Mouse (Mus musculus): ENCODE results near the gene Pard3. TPM values are rescaled to one million over a fixed set of nuclear protein-coding genes. Genes with fewer than 3 reads are reported as not detected.

Gene Pard3
- total and polyA plus RNA-seq, 3 experiments: 0.51 to 1.3 (median 0.94) TPM

- H3K4me2 ChIP-seq (ENCODE audit: insufficient read depth, low read depth, poor library complexity, severe bottlenecking): no peak overlapping the region
- dilution Hi-C loops (cut with MboI; ENCODE audit: extremely low pct_ligation_motif_present, extremely low pct_unique_long_range_greater_than_20kb, low sequenced_read_pairs): no loop called here
- H3K36me3 ChIP-seq (replicated peaks in 1 of 2; ENCODE audit: control insufficient read depth in 1 of 2, insufficient read depth in 1 of 2, low read length in 1 of 2): no peaks in the 10 kb centered on the region
- no peaks in the 10 kb centered on the region for H3K79me2 ChIP-seq (replicated peaks; ENCODE audit: control insufficient read depth, extremely low read depth, insufficient read depth, poor library complexity, severe bottlenecking)
- no peak overlapping the region for H3K4me3 ChIP-seq (replicated peaks in 1 of 3; ENCODE audit: low read depth in 2 of 3, low read length in 2 of 3, poor library complexity in 1 of 3)
- in situ Hi-C loops (cut with MboI; ENCODE audit: low pct_ligation_motif_present, low pct_unique_long_range_greater_than_20kb, low sequenced_read_pairs): loop anchor here (25.0 kb wide), 2 partner anchors 216 to 1316 kb away; no protein-coding TSS in a partner anchor
- H3K9ac ChIP-seq (ENCODE audit: insufficient read depth, low read depth): no peak overlapping the region
- peaks cover 0 to 18% of the 10 kb centered on the region in 2 experiments; a peak in 2 of 4 replicates for H3K4me1 ChIP-seq (ENCODE audit: control insufficient read depth in 1 of 2, insufficient read depth in 2 of 2)
- no peaks in the 10 kb centered on the region for H3K9me3 ChIP-seq (replicated peaks; ENCODE audit: low read length)
- TF ChIP-seq MEF2A (IDR thresholded peaks at IDR 0.05; ENCODE audit: borderline replicate concordance, low read depth, low read length) (no peak), ZKSCAN1 (IDR thresholded peaks at IDR 0.05; ENCODE audit: borderline replicate concordance, low read depth, low read length) (no peak), TBP (conservative IDR thresholded peaks at IDR 0.05; ENCODE audit: low read depth, low read length) (no peak), ETS1 (conservative IDR thresholded peaks at IDR 0.05; ENCODE audit: low read depth, low read length) (no peak), GABPA (IDR thresholded peaks at IDR 0.05; ENCODE audit: insufficient replicate concordance, low read depth, low read length) (no peak), IRF4 (IDR thresholded peaks at IDR 0.05; ENCODE audit: low read depth, low read length) (no peak), TCF12 (IDR thresholded peaks at IDR 0.05; ENCODE audit: low read depth, low read length) (no peak), NRF1 (IDR thresholded peaks at IDR 0.05; ENCODE audit: low read depth, low read length) (no peak), EP300 (IDR thresholded peaks at IDR 0.05; ENCODE audit: low read length) (no peak), JUND (conservative IDR thresholded peaks at IDR 0.05; ENCODE audit: low read depth, low read length) (no peak), MAX (IDR thresholded peaks at IDR 0.05; ENCODE audit: low read length) (no peak)
- no peak for DNase-seq (ENCODE audit: extremely low read depth)
- H3K27ac ChIP-seq (ENCODE audit: insufficient read depth, low read depth): no peak overlapping the region
- no peaks in the 10 kb centered on the region for H3K27me3 ChIP-seq (replicated peaks)
Measured at GRCm38 (mm10) chr8:127196505-127197265, 133.0 kb downstream of the Pard3 start.

- TF ChIP-seq ELF1 (IDR thresholded peaks at IDR 0.05; ENCODE audit: low read depth, low read length): no peak
- TF ChIP-seq ZNF384 (IDR thresholded peaks at IDR 0.05; ENCODE audit: low read depth, low read length): no peak
- TF ChIP-seq E2F4 (IDR thresholded peaks at IDR 0.05; ENCODE audit: insufficient replicate concordance, low read depth, low read length): no peak
- TF ChIP-seq MEF2A (IDR thresholded peaks at IDR 0.05; ENCODE audit: borderline replicate concordance, low read depth, low read length): no peak
- TF ChIP-seq RCOR1 (conservative IDR thresholded peaks at IDR 0.05; ENCODE audit: low read depth, low read length): no peak
- no peak for TF ChIP-seq TCF12 (IDR thresholded peaks at IDR 0.05; ENCODE audit: low read depth, low read length)
- no peak for TF ChIP-seq KAT2A (IDR thresholded peaks at IDR 0.05; ENCODE audit: insufficient replicate concordance, low read length)
- no peak for TF ChIP-seq EP300 (IDR thresholded peaks at IDR 0.05; ENCODE audit: low read length)
- Histone ChIP-seq H3K4me2 (ENCODE audit: insufficient read depth, low read depth, poor library complexity, severe bottlenecking) (no peak overlapping the region), H3K27me3 (replicated peaks) (no peaks in the 10 kb centered on the region), H3K79me2 (replicated peaks; ENCODE audit: control insufficient read depth, extremely low read depth, insufficient read depth, poor library complexity, severe bottlenecking) (no peaks in the 10 kb centered on the region), H3K4me1 (ENCODE audit: control insufficient read depth in 1 of 2, insufficient read depth in 2 of 2) (peaks cover 0 to 6% of the 10 kb centered on the region in 2 experiments; a peak in 3 of 4 replicates), H3K9me3 (replicated peaks; ENCODE audit: low read length) (no peaks in the 10 kb centered on the region), H3K36me3 (replicated peaks in 1 of 2; ENCODE audit: control insufficient read depth in 1 of 2, insufficient read depth in 1 of 2, low read length in 1 of 2) (no peaks in the 10 kb centered on the region), H3K9ac (ENCODE audit: insufficient read depth, low read depth) (no peak overlapping the region), H3K27ac (ENCODE audit: insufficient read depth, low read depth) (no peak overlapping the region), H3K4me3 (replicated peaks in 1 of 3; ENCODE audit: low read depth in 2 of 3, low read length in 2 of 3, poor library complexity in 1 of 3) (no peak overlapping the region)
- no peak for DNase-seq (ENCODE audit: extremely low read depth)
- in situ Hi-C loops (cut with MboI; ENCODE audit: low pct_ligation_motif_present, low pct_unique_long_range_greater_than_20kb, low sequenced_read_pairs) (no loop called here), dilution Hi-C loops (cut with MboI; ENCODE audit: extremely low pct_ligation_motif_present, extremely low pct_unique_long_range_greater_than_20kb, low sequenced_read_pairs) (no loop called here)
Measured at GRCm38 (mm10) chr8:127207455-127207854, 143.8 kb downstream of the Pard3 start.
